Comparison of ENCODE assay signal across 8 mouse cellular contexts in the genomic region with DNA sequence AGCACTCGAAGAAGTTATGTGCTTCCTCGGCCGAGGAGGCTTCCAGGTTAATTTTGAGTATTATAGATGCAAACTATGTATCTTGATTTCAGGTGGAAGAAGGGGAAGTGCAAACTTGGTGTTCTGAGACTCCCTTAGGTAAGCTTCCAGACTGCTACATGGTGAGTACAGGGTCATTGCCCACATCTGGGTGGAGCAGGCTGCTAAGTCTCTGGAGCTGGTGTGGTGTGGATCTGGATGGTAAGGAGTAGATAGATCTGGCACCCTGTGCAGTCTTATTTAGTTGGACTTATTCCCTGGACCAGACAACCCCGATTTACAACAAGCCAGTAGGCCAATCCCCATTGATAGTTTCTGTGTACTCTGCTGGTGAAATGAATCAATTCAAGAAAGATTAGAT. TPM values are rescaled to one million over a fixed set of nuclear protein-coding genes. Genes with fewer than 3 reads are reported as not detected.
DNase-seq lines count a peak whose midpoint lies in the region; ATAC-seq and TF ChIP-seq lines count a peak whose summit lies in the region.
"Not testable (repeated sequence)": the region's sequence is repeated elsewhere in the genome, so short reads cannot be mapped to it uniquely, and the experiment has no call there.
"Had no signal": no experiment of that assay in that cellular context is flagged by ENCODE, and none has a peak within 500 bp of the region (broad histone marks: within the 10 kb centered on the region; RNA-seq: fewer than 3 reads in every experiment).

No protein-coding gene starts in this region.

- not testable (repeated sequence) for H3K36me3 ChIP-seq in heart, embryonic 14.5 days (ENCODE audit: control insufficient read depth, insufficient read depth, low read length); intestine, postnatal 0 days (ENCODE audit: control insufficient read depth, insufficient read depth); liver, embryonic 11.5 days (ENCODE audit: control insufficient read depth, insufficient read depth, low read length); midbrain, postnatal 0 days (ENCODE audit: insufficient read depth, low read length)

- peak; percentile 46 for ATAC-seq in granulocyte monocyte progenitor cell, adult 5-6 weeks (replicated peaks; ENCODE audit: poor library complexity, severe bottlenecking)
- 0 out of 2 replicates have a peak, but pooled peaks have one; percentile 61 for ATAC-seq in heart, embryonic 14.5 days (ENCODE audit: insufficient number of reproducible peaks, insufficient read depth, low FRiP score, low read depth)
- ATAC-seq in intestine, postnatal 0 days = peak; percentile 16; the same call in 1 of the 2 replicates
- peak; percentile 49 for ATAC-seq in liver, embryonic 11.5 days (replicated peaks; ENCODE audit: low FRiP score)
- 0 out of 2 replicates have a peak, but pooled peaks have one; percentile 35 for ATAC-seq in megakaryocyte-erythroid progenitor cell, adult 5-6 weeks (replicated peaks; ENCODE audit: low FRiP score, low TSS enrichment, poor library complexity, severe bottlenecking)
- ATAC-seq in midbrain, postnatal 0 days (ENCODE audit: low FRiP score) = 0 out of 2 replicates have a peak, but pooled peaks have one; percentile 44
- peak; percentile 17; the same call in 1 of the 2 replicates for ATAC-seq in neutrophil, adult 5-6 weeks (ENCODE audit: extremely low read depth, insufficient number of reproducible peaks, low FRiP score, poor library complexity, severe bottlenecking)

- H3K9ac ChIP-seq in heart, embryonic 14.5 days (ENCODE audit: low read length); intestine, postnatal 0 days (ENCODE audit: low read depth, low read length); liver, embryonic 11.5 days (ENCODE audit: low read depth, low read length); midbrain, postnatal 0 days (replicated peaks; ENCODE audit: low read length, poor library complexity, severe bottlenecking): not testable (repeated sequence)

- H3K27me3 ChIP-seq in heart, embryonic 14.5 days (ENCODE audit: control insufficient read depth, insufficient read depth, low read length); intestine, postnatal 0 days (replicated peaks; ENCODE audit: control insufficient read depth, insufficient read depth, low read length); liver, embryonic 11.5 days (replicated peaks; ENCODE audit: control insufficient read depth, insufficient read depth, low read length); midbrain, postnatal 0 days (ENCODE audit: insufficient read depth, low read length): not testable (repeated sequence)

- not testable (repeated sequence) for DNase-seq in liver, embryonic 11.5 days (ENCODE audit: low spot score); midbrain, postnatal 0 days (ENCODE audit: low spot score)

- no CpG with 5 or more reads among the region's 4 CpGs for WGBS in heart, embryonic 14.5 days
- WGBS in intestine, postnatal 0 days = no CpG with 5 or more reads among the region's 4 CpGs
- WGBS in liver, embryonic 11.5 days = no CpG with 5 or more reads among the region's 4 CpGs
- WGBS in midbrain, postnatal 0 days = no CpG with 5 or more reads among the region's 4 CpGs

- H3K27ac ChIP-seq in heart, embryonic 14.5 days (replicated peaks in 1 of 2; ENCODE audit: control insufficient read depth in 1 of 2, insufficient read depth in 1 of 2, low read depth in 2 of 2, low read length in 2 of 2); intestine, postnatal 0 days (ENCODE audit: low read depth, low read length); liver, embryonic 11.5 days (ENCODE audit: low read depth, low read length); midbrain, postnatal 0 days (ENCODE audit: low read depth, low read length): not testable (repeated sequence)

- not testable (repeated sequence) for H3K4me1 ChIP-seq in heart, embryonic 14.5 days (ENCODE audit: control insufficient read depth in 2 of 2, insufficient read depth in 2 of 2, low read length in 2 of 2); intestine, postnatal 0 days (replicated peaks; ENCODE audit: control insufficient read depth, insufficient read depth, low read length); liver, embryonic 11.5 days (replicated peaks; ENCODE audit: control insufficient read depth, insufficient read depth, low read length); midbrain, postnatal 0 days (ENCODE audit: insufficient read depth, low read length)

- not testable (repeated sequence) for H3K4me2 ChIP-seq in heart, embryonic 14.5 days (ENCODE audit: low read length); intestine, postnatal 0 days (replicated peaks; ENCODE audit: low read depth); liver, embryonic 11.5 days; midbrain, postnatal 0 days (ENCODE audit: low read depth, low read length, poor library complexity, severe bottlenecking)

- TF ChIP-seq CTCF in intestine, postnatal 0 days (IDR thresholded peaks at IDR 0.05; ENCODE audit: low read depth); midbrain, postnatal 0 days (IDR thresholded peaks at IDR 0.05): not testable (repeated sequence)

- not testable (repeated sequence) for H3K4me3 ChIP-seq in heart, embryonic 14.5 days (ENCODE audit: control insufficient read depth in 1 of 2, insufficient read depth in 1 of 2, low read depth in 1 of 2, low read length in 2 of 2); intestine, postnatal 0 days (ENCODE audit: low read depth, low read length); liver, embryonic 11.5 days (ENCODE audit: low read depth, low read length); midbrain, postnatal 0 days (ENCODE audit: low read depth, low read length)

- H3K9me3 ChIP-seq in heart, embryonic 14.5 days (ENCODE audit: control insufficient read depth, low read length); intestine, postnatal 0 days (ENCODE audit: control insufficient read depth); liver, embryonic 11.5 days (ENCODE audit: control insufficient read depth, low read length); midbrain, postnatal 0 days (ENCODE audit: low read length): not testable (repeated sequence)

RNA-seq across cellular contexts. Expression of gene Zfp993, which starts 33.6 kb away (rescaled TPM):
- total RNA-seq in granulocyte monocyte progenitor cell, adult 5-6 weeks (2014; fragmentation: Nextera tagmentation) = 23.4 and 45.1 TPM in 2 replicates
- 38.8 and 44.8 TPM in 2 replicates for total RNA-seq in granulocyte monocyte progenitor cell, adult 5-6 weeks (2017)
- 5.8 and 8.3 TPM in 2 replicates for polyA plus RNA-seq in heart, embryonic 14.5 days (2014; fragmentation: Nextera tagmentation; extraction: Ambion mirVana)
- polyA plus RNA-seq in intestine, postnatal 0 days (2015; fragmentation: Nextera tagmentation; extraction: Ambion mirVana) = 4.9 and 6.8 TPM in 2 replicates
- 4.5 and 5.2 TPM in 2 replicates for polyA plus RNA-seq in liver, embryonic 11.5 days (2014; fragmentation: Nextera tagmentation; extraction: Ambion mirVana)
- total RNA-seq in megakaryocyte-erythroid progenitor cell, adult 5-6 weeks (2014; fragmentation: Nextera tagmentation) = 46.6 and 66.0 TPM in 2 replicates
- 9.3 and 10.2 TPM in 2 replicates for total RNA-seq in megakaryocyte-erythroid progenitor cell, adult 5-6 weeks (2017)
- 3.8 and 39.3 TPM in 2 replicates for total RNA-seq in midbrain, postnatal 0 days (2014; rRNA removed)
- 1.2 and 1.3 TPM in 2 replicates for polyA plus RNA-seq in midbrain, postnatal 0 days (2015; fragmentation: Nextera tagmentation; extraction: Ambion mirVana)
- 2.4 TPM in 1 of 2 replicates, not detected in the other for total RNA-seq in neutrophil, adult 5-6 weeks (2017)
- polyA plus RNA-seq: adrenal gland, adult 2 months had no signal
